Mouse (Mus musculus): ENCODE measurements at regions not wholly inside any gene's neighbourhood (a gene's known extent, or its start where the extent isn't known, plus 50 kb on each side); places are given as distances from the start of the nearest gene placed in this dataset.

DNA sequence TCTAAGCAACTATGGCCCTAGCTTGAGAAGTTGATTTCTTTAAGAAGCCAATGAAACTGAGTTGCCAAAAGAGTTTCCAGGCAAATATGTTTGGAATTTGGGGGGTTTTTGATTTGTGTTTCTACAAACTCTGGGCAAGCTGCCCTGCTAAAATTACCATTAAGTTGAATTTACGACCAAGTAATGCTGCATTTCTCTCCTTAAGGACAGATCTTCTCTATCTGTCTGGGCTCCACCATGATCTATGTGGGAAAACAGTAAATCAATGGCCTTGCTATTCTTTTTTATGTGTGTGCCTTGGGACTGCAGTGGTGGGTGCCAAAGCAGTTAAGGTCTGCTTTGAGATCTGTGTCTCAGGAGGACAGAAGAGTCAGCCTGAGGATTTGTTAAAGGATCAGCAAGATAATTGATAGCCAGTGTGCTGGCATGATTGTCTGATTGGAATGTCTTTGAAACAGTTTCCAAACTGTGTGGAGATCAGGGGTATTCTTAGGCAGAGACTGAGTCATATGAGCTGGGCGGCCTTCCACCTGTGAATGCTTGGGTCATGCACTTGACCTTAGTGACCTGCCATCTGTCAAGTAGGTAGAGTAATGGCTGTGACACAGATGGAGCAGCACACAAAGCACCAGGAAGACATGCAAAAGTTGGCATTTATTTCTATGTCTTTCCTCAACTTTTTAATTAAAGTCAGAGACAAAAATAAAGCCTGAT lies 91.1 kb upstream of the Pmch start:
- peak; percentile 57 for DNase-seq

DNA sequence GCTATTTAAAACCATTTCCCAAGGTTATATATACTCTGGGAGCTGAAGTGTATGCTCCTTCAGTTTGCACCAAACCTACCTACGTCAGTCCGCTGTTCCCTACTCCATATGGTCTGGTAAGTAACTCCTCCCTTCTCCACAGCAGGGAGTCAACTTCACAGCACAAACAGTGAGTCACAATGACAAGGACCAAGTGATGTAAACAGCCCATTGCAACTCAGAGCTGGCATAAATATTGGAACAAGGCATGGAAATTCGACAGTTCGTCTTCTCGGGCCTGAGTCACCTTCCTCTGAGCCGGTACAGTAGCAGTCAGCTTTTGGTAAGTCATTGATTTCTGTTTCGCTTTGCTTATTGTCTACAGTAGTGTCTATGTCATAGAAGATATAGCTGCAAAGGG lies 82.2 kb upstream of the Pmch start:
- DNase-seq, result no peak

DNA sequence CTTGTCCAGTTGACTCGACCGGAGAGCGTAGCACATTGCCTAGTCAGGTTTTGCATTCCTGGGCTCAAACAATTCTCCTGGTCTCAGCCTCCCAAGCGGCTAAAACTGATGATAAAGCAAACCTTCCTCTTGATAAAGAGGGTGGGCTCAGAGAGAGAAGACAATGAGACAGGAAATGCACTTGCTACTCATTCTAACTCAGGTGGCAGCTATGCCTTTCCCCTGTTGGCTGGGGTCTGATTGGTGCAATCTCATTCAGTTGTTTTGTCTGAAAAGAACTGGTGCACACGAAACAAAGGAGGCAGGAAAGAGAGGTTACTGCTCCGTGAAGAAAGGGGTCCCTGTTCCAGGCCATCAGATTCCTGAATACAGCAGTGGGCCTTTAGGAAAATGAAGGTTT lies 80.0 kb upstream of the Pmch start:
- no peak for DNase-seq

GRCm38 (mm10) chr10:88031978-88032377 lies 58.9 kb upstream of the Pmch start:
- no peak for DNase-seq

Data from kidney, postnatal 10 days (tissue).